Mouse (Mus musculus) liver, postnatal 0 days (tissue): ENCODE results near the gene Arhgap15.

Experiments used
- CTCF ChIP-seq: sonication (generic); IDR thresholded peaks from 2 replicates; pipeline ENCODE4 v1.5.1; 2016; ENCODE audit warnings: antibody characterized with exemption, low read depth
- EP300 ChIP-seq: IDR thresholded peaks from 2 replicates; pipeline ENCODE4 v1.6.1; 2016; ENCODE audit warnings: antibody characterized with exemption, low read depth, mild to moderate bottlenecking

DNA sequence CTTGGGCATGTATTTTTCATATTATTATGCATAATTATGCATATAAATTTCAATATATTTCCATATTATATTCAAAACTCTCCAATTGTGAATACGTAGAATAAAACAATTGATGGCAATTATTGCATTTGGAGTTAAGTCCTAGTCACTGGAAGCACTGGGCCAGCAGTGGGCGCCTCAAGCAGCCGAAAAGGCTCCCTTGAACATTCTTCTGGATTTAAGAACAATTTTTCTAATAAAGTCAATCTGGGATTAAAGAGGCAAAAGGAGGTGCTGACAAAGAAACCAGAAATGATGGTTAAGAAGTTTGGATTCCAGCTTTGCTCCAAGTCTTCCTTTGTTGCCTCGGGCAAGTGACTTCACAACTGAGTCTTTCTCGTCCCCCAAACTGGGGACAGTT lies 355.1 kb downstream of the Arhgap15 start:
- TF ChIP-seq CTCF (peak; percentile 27), EP300 (no peak)
